Mouse (Mus musculus): Measurements from ENCODE around the gene Zfp324. TPM values are rescaled to one million over a fixed set of nuclear protein-coding genes. Genes with fewer than 3 reads are reported as not detected.
A peak's percentile ranks its signal among the peaks of the same experiment; 100 is the strongest.
"Not testable (repeated sequence)": the region's sequence is repeated elsewhere in the genome, so short reads cannot be mapped to it uniquely, and the experiment has no call there.

Gene Zfp324
- polyA plus RNA-seq (2016; fragmentation: Nextera tagmentation; extraction: Ambion mirVana), result 4.4 and 5.1 TPM in 2 replicates

- H3K9ac ChIP-seq, result peak within 1 kb of the TSS; percentile 83
- H3K4me2 ChIP-seq, result peak within 1 kb of the TSS; percentile 94
- peaks cover 21% of the 10 kb centered on the region for H3K36me3 ChIP-seq
- WGBS (ENCODE audit: insufficient replicate concordance), result 1% methylated on average over 23 of the region's 23 CpGs
- H3K4me3 ChIP-seq, result peak within 1 kb of the TSS; percentile 81
- ATAC-seq, result peak; percentile 93
- no peaks in the 10 kb centered on the region for H3K27me3 ChIP-seq (replicated peaks)
- H3K4me1 ChIP-seq, result peaks cover 48% of the 10 kb centered on the region
- H3K9me3 ChIP-seq (replicated peaks), result no peaks in the 10 kb centered on the region
- H3K27ac ChIP-seq, result peak within 1 kb of the TSS; percentile 92
These were observed at the start of gene Zfp324 for GRCm38 (mm10) chr7:12965678-12966091. TSS of gene Zfp324 (plus strand) at chr7:12965838.

- 72% methylated on average over 7 of the region's 8 CpGs for WGBS (ENCODE audit: insufficient replicate concordance)
- H3K9ac ChIP-seq, result peak overlapping the region; percentile 83; the same call in 1 of the 2 replicates
- peaks cover 27% of the 10 kb centered on the region for H3K36me3 ChIP-seq
- H3K4me2 ChIP-seq, result peak overlapping the region; percentile 88
- ATAC-seq; H3K9me3 ChIP-seq (replicated peaks); H3K27me3 ChIP-seq (replicated peaks); H3K27ac ChIP-seq: not testable (repeated sequence)
- 0 out of 2 replicates have a peak overlapping the region, but pooled peaks have one; percentile 84 for H3K4me3 ChIP-seq
- peaks cover 43% of the 10 kb centered on the region for H3K4me1 ChIP-seq
These were observed 45.1 kb upstream of the Zfp324 start for GRCm38 (mm10) chr7:12920495-12920894.

GRCm38 (mm10) chr7:12921318-12921704 is 44.3 kb upstream of the Zfp324 start:
- ATAC-seq, result no peak
- 0% methylated on average over 3 of the region's 3 CpGs for WGBS (ENCODE audit: insufficient replicate concordance)
- peak overlapping the region; percentile 84 for H3K4me3 ChIP-seq
- H3K36me3 ChIP-seq, result peaks cover 35% of the 10 kb centered on the region
- H3K4me1 ChIP-seq, result peaks cover 44% of the 10 kb centered on the region
- H3K9me3 ChIP-seq (replicated peaks), result no peaks in the 10 kb centered on the region
- H3K27me3 ChIP-seq (replicated peaks), result no peaks in the 10 kb centered on the region
- H3K27ac ChIP-seq, result peak overlapping the region; percentile 91
- H3K9ac ChIP-seq, result peak overlapping the region; percentile 83
- H3K4me2 ChIP-seq, result peak overlapping the region; percentile 88

- Histone ChIP-seq H3K4me3 (peak within 1 kb of the TSS; percentile 84), H3K4me2 (peak within 1 kb of the TSS; percentile 88), H3K9me3 (replicated peaks) (no peaks in the 10 kb centered on the region), H3K4me1 (peaks cover 44% of the 10 kb centered on the region), H3K36me3 (peaks cover 41% of the 10 kb centered on the region), H3K9ac (peak within 1 kb of the TSS; percentile 87), H3K27me3 (replicated peaks) (no peaks in the 10 kb centered on the region), H3K27ac (peak within 1 kb of the TSS; percentile 91)
- peak; percentile 97 for ATAC-seq
- WGBS (ENCODE audit: insufficient replicate concordance), result under 1% methylated on average over 55 of the region's 55 CpGs
These were observed 43.8 kb upstream of the Zfp324 start, which contains the start of gene Rps5 for GRCm38 (mm10) chr7:12921705-12922465. TSS of gene Rps5 (plus strand) at chr7:12922290.

- H3K36me3 ChIP-seq, result peaks cover 47% of the 10 kb centered on the region
- peaks cover 50% of the 10 kb centered on the region for H3K4me1 ChIP-seq
- peaks cover 2% of the 10 kb centered on the region for H3K27me3 ChIP-seq (replicated peaks)
- H3K4me3 ChIP-seq, result peak overlapping the region; percentile 84
- 1% methylated on average over 8 of the region's 8 CpGs for WGBS (ENCODE audit: insufficient replicate concordance)
- peak overlapping the region; percentile 78 for H3K4me2 ChIP-seq
- peak overlapping the region; percentile 87 for H3K9ac ChIP-seq
- no peak for ATAC-seq
- H3K9me3 ChIP-seq (replicated peaks), result no peaks in the 10 kb centered on the region
- peak overlapping the region; percentile 55 for H3K27ac ChIP-seq
These were observed 42.9 kb upstream of the Zfp324 start for GRCm38 (mm10) chr7:12922729-12923128.

GRCm38 (mm10) chr7:12926316-12926715 is 39.3 kb upstream of the Zfp324 start:
- H3K36me3 ChIP-seq, result peaks cover 51% of the 10 kb centered on the region
- H3K4me3 ChIP-seq, result no peak overlapping the region
- no peak overlapping the region for H3K9ac ChIP-seq
- H3K9me3 ChIP-seq (replicated peaks), result no peaks in the 10 kb centered on the region
- 72% methylated on average over 7 of the region's 7 CpGs for WGBS (ENCODE audit: insufficient replicate concordance)
- peaks cover 24% of the 10 kb centered on the region for H3K27me3 ChIP-seq (replicated peaks)
- H3K4me2 ChIP-seq, result no peak overlapping the region
- H3K4me1 ChIP-seq, result peaks cover 45% of the 10 kb centered on the region
- no peak overlapping the region for H3K27ac ChIP-seq
- no peak for ATAC-seq

GRCm38 (mm10) chr7:12927191-12927680 is 38.4 kb upstream of the Zfp324 start, which contains the start of gene Rnf225:
TSS of gene Rnf225 (plus strand) at chr7:12927416.
- peak; percentile 9 for ATAC-seq
- Histone ChIP-seq H3K27me3 (replicated peaks) (peaks cover 24% of the 10 kb centered on the region), H3K27ac (no peak within 1 kb of the TSS; the same call in 1 of the 2 replicates), H3K4me3 (peak within 1 kb of the TSS; percentile 40), H3K4me1 (peaks cover 43% of the 10 kb centered on the region), H3K4me2 (peak within 1 kb of the TSS; percentile 66), H3K9me3 (replicated peaks) (no peaks in the 10 kb centered on the region), H3K9ac (peak within 1 kb of the TSS; percentile 56), H3K36me3 (peaks cover 51% of the 10 kb centered on the region)
- 26% methylated on average over 8 of the region's 8 CpGs for WGBS (ENCODE audit: insufficient replicate concordance)

- peak overlapping the region; percentile 66 for H3K4me2 ChIP-seq
- peaks cover 24% of the 10 kb centered on the region for H3K27me3 ChIP-seq (replicated peaks)
- no peaks in the 10 kb centered on the region for H3K9me3 ChIP-seq (replicated peaks)
- peaks cover 50% of the 10 kb centered on the region for H3K36me3 ChIP-seq
- no peak overlapping the region; the same call in 1 of the 2 replicates for H3K27ac ChIP-seq
- H3K4me3 ChIP-seq, result peak overlapping the region; percentile 40
- 10% methylated on average over 65 of the region's 65 CpGs for WGBS (ENCODE audit: insufficient replicate concordance)
- peak overlapping the region; percentile 56 for H3K9ac ChIP-seq
- H3K4me1 ChIP-seq, result peaks cover 40% of the 10 kb centered on the region
- peak; percentile 36 for ATAC-seq
These were observed 37.7 kb upstream of the Zfp324 start for GRCm38 (mm10) chr7:12927693-12928589.

- H3K27me3 ChIP-seq (replicated peaks), result peaks cover 12% of the 10 kb centered on the region
- ATAC-seq, result no peak
- H3K9ac ChIP-seq, result no peak overlapping the region
- H3K27ac ChIP-seq, result no peak overlapping the region
- H3K36me3 ChIP-seq, result 0 out of 2 replicates have a peak, but pooled peaks cover 4% of the 10 kb centered on the region
- H3K4me2 ChIP-seq, result no peak overlapping the region
- 0 out of 2 replicates have a peak, but pooled peaks cover 4% of the 10 kb centered on the region for H3K9me3 ChIP-seq (replicated peaks)
- peaks cover 8% of the 10 kb centered on the region for H3K4me1 ChIP-seq
- 73% methylated on average over 4 of the region's 4 CpGs for WGBS (ENCODE audit: insufficient replicate concordance)
- no peak overlapping the region for H3K4me3 ChIP-seq
These were observed 32.0 kb upstream of the Zfp324 start for GRCm38 (mm10) chr7:12933615-12934140.

- H3K27me3 ChIP-seq (replicated peaks), result peaks cover under 1% of the 10 kb centered on the region; the same call in 1 of the 2 replicates
- peak; percentile 47 for ATAC-seq
- WGBS (ENCODE audit: insufficient replicate concordance), result 39% methylated on average over 3 of the region's 3 CpGs
These were observed 30.8 kb upstream of the Zfp324 start for GRCm38 (mm10) chr7:12934808-12935207.

GRCm38 (mm10) chr7:12937254-12937803 is 28.3 kb upstream of the Zfp324 start:
- H3K27me3 ChIP-seq (replicated peaks); H3K4me3 ChIP-seq; H3K27ac ChIP-seq; H3K4me1 ChIP-seq; H3K9me3 ChIP-seq (replicated peaks); ATAC-seq; H3K9ac ChIP-seq; H3K36me3 ChIP-seq; H3K4me2 ChIP-seq: not testable (repeated sequence)
- 76% methylated on average over 4 of the region's 4 CpGs for WGBS (ENCODE audit: insufficient replicate concordance)

More at GRCm38 (mm10) chr7:12934808-12935207, 30.8 kb upstream of the Zfp324 start:
- no peak overlapping the region for H3K4me2 ChIP-seq
- 0 out of 2 replicates have a peak, but pooled peaks cover 4% of the 10 kb centered on the region for H3K9me3 ChIP-seq (replicated peaks)
- H3K36me3 ChIP-seq, result no peaks in the 10 kb centered on the region
- H3K4me1 ChIP-seq, result peaks cover 8% of the 10 kb centered on the region
- no peak overlapping the region for H3K4me3 ChIP-seq
- no peak overlapping the region for H3K27ac ChIP-seq
- H3K9ac ChIP-seq, result no peak overlapping the region
